Mouse (Mus musculus): ENCODE measurements around the gene Ly6g6c.
A peak's percentile ranks its signal among the peaks of the same experiment; 100 is the strongest.

Gene Ly6g6c

GRCm38 (mm10) chr17:35058911-35059892, 6.0 kb upstream of the Ly6g6c start, which contains the start of gene Ddah2:
TSS of gene Ddah2 (plus strand) at chr17:35059035.
- DNase-seq: peak; percentile 89

GRCm38 (mm10) chr17:35060071-35060470, 5.1 kb upstream of the Ly6g6c start:
- no peak for DNase-seq

- DNase-seq: peak; percentile 23
Measured at GRCm38 (mm10) chr17:35060737-35061297, 4.4 kb upstream of the Ly6g6c start.

- DNase-seq: no peak
Measured at GRCm38 (mm10) chr17:35061299-35061698, 3.9 kb upstream of the Ly6g6c start.

- DNase-seq: no peak
Measured at GRCm38 (mm10) chr17:35063466-35063865, 1.7 kb upstream of the Ly6g6c start.

GRCm38 (mm10) chr17:35064378-35064877, 760 bp upstream of the Ly6g6c start:
- no peak for DNase-seq

GRCm38 (mm10) chr17:35066084-35066483, 896 bp downstream of the Ly6g6c start, which contains the start of gene Mpig6b:
TSS of gene Mpig6b (minus strand) at chr17:35066184.
- DNase-seq: no peak

GRCm38 (mm10) chr17:35068213-35068914, 3.2 kb downstream of the Ly6g6c start:
- no peak for DNase-seq

GRCm38 (mm10) chr17:35070556-35071229, 5.5 kb downstream of the Ly6g6c start:
- DNase-seq: no peak

GRCm38 (mm10) chr17:35071454-35071853, 6.3 kb downstream of the Ly6g6c start:
- no peak for DNase-seq

GRCm38 (mm10) chr17:35074097-35074496, 8.9 kb downstream of the Ly6g6c start:
- no peak for DNase-seq

- DNase-seq: no peak
Measured at GRCm38 (mm10) chr17:35076507-35077176, 11.5 kb downstream of the Ly6g6c start, which contains the start of gene Ly6g6e. TSS of gene Ly6g6e (plus strand) at chr17:35076902.

GRCm38 (mm10) chr17:35077285-35077684, 12.1 kb downstream of the Ly6g6c start:
- DNase-seq: no peak

- DNase-seq: peak; percentile 80
Measured at GRCm38 (mm10) chr17:35077786-35078233, 12.6 kb downstream of the Ly6g6c start, which contains the start of gene Ly6g6d. TSS of gene Ly6g6d (minus strand) at chr17:35078065.

GRCm38 (mm10) chr17:35079778-35080177, 14.6 kb downstream of the Ly6g6c start:
- no peak for DNase-seq

GRCm38 (mm10) chr17:35080248-35080647, 15.1 kb downstream of the Ly6g6c start:
- no peak for DNase-seq

GRCm38 (mm10) chr17:35080710-35081109, 15.5 kb downstream of the Ly6g6c start:
- DNase-seq: no peak

- DNase-seq: no peak
Measured at GRCm38 (mm10) chr17:35082841-35083576, 17.8 kb downstream of the Ly6g6c start.

- no peak for DNase-seq
Measured at GRCm38 (mm10) chr17:35083929-35084497, 18.8 kb downstream of the Ly6g6c start.

- DNase-seq: no peak
Measured at GRCm38 (mm10) chr17:35085208-35085865, 20.1 kb downstream of the Ly6g6c start, which contains the start of gene Ly6g6f. TSS of gene Ly6g6f (minus strand) at chr17:35085610.

Measured in kidney, adult 18-20 months (tissue).